Mouse (Mus musculus): ENCODE results near the gene Vsir.

The Vsir gene

DNA sequence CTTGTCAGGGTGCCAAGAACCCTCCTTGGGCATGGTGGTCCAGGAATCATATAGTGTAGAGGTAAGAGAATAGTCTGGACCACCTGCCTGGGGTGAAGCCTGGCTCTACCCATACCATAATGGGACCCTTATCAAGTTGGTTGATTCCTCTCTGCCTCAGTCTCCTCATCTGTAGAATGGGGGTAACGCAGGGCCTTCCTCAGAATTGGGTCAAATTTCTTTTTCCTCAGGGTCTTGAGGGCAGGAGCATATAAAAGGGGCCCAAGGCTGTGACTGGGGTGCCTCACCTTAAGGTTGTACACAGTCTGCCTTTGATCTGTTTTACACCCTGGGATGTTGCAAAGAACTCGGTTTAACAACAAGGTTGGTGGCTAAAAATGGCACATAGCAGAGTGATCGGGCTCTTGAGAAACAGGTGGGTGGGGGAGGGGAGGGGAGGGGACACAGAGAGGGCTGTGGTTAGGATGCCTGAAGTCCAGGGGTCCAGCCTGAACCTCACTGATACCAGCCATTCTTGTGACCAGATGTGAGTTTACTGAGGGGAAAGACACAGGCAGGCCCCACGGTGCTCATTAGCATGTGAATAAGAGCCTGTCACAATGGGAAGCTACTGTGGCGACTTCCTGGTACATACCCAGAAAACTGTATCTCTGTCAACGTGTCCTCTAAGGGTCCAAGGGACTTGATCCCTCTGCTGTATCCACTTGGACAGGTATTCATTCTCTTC is 43.7 kb downstream of the Vsir start:
- DNase-seq: no peak

DNA sequence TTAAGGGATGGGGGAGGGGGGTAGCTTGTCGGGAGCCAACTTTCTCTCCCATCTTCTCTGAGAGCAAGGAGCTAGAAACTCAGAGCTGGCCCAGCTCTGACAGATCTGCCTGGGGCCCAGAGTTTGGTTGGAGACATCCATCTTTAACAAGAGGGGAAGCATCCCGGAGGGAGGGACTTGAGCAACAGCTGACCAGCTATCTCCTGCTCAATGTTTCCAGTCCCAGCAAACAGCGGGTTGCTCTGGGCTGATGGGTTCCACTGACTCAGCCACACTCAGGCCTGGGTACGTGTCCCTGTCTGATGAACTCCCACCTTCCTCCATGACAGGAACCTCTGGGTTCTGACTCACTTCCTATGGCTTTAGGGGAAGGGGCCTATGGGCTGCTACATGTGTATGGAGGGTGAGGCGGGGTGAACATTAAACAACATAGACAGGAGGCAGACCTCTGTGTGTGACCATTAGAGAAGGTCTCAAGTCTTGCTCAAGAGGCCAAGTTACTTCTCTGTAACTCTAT is 44.3 kb downstream of the Vsir start:
- no peak for DNase-seq

DNA sequence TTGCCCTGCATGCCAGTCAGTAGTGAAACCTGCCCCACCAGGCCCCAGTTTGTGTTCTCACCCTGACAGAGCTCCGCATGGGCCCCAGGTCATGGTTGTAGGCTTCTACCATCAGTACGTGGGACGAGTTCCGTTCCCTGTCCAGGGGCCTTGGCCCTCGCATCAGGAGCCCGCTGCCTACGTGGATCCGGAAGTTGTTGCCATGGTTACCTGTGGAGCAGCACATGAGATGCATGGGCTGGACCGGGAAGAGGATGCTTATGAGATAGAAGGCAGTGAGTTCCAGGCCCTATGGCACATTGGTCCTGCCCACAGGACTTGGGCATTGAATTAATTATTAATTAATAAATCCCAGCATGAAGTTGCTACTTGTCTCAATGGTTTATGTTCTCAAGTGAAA is 45.0 kb downstream of the Vsir start:
- no peak for DNase-seq

DNA sequence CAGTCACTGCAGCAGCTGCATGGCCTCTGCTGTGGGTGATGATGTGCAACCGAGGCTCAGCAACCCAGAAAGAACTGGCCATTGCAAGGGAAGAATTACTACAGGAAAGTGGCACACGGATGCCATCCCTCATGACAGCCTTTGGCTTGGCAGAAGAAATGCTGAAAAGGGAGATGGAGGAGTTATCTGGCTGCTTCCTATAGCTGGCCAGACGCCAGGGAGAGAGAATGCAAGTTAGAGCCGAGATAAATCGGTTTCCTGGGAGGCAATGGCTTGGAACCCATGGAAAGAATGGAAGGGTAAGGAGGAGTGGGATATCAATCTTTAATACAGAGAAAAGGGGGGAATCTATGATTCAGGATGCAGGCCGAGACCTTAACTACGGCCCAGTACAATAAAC is 48.3 kb downstream of the Vsir start:
- no peak for DNase-seq

DNA sequence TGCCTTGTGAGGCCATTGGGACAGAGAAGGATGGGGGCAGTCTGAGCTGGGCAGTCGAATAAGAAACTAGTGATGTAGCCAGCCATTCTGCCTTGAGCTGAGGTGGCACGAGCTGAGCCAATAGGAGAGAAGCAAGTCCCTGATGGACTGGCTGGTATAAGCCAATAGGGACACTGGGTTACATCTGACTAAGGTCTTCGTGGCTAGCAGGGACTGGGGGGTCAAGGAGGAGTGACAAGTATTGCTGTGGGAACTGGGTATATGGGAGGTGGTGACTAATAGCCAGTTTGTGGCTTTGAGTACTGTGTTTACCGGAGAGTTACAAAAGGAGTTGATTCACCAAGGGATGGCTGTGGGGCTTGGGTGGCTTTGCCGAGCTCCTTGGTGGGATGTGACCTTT is 49.0 kb downstream of the Vsir start:
- DNase-seq: no peak

DNA sequence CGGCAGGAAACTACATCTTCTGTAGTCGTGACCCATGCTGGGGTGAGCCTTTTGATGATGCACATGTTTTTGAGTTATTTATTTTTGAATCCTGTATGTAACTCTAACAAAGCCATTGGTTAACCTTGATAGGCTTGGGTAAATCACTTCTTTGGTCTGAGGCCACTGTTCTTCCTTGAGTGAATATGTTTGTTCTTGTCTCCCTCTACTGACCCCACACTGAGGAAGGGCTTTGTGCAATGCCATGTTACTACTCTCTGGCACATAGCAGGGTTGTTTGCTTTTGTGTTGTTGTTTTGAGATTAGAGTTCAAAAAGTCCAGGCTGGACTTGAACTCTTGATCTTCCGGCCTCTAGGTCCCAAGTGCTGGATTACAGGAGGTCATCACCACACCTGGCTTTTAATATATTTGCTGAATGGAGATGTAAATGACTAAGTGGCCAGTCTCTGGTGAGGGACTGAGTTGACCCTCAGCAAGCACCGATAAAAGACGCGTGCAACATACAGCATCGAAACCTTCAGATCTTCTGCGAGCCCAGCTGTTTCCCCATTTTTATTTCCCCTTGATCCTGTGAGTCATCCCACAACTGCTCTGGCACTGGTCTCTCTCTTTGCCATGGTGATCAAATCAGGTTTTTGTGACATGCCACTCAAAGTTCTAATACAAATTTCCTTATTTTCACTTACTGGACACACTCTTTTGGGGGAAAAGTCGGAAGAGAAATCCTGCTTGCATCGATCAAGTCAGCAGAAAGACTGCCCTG is 51.6 kb downstream of the Vsir start:
- DNase-seq: peak; percentile 94

DNA sequence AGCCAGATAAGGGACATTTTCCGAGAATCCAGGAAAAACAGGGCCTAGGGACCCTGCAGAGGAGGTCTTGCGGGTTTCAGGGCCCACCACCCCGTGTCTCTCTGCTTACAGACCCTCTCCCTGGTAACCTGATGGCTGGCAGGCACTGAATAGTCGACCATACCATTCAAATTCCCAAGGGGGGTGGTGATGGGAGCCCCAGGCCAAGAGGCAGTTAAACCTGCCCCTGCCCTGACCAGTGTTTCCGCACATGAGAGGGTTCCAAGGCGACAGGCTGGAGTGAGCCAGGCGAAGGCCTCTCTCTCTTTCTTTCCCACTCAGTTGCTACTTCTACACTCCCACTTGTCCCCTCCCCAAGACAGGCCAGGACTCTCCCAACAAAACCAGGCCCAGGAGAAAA is 52.8 kb downstream of the Vsir start, which contains the start of gene Gm17455:
Gm17455 (plus strand) TSS at position 278 of the 400 bp plus-strand sequence.
- DNase-seq: no peak

GRCm38 (mm10) chr10:60400507-60401295 is 54.0 kb downstream of the Vsir start:
- no peak for DNase-seq

DNA sequence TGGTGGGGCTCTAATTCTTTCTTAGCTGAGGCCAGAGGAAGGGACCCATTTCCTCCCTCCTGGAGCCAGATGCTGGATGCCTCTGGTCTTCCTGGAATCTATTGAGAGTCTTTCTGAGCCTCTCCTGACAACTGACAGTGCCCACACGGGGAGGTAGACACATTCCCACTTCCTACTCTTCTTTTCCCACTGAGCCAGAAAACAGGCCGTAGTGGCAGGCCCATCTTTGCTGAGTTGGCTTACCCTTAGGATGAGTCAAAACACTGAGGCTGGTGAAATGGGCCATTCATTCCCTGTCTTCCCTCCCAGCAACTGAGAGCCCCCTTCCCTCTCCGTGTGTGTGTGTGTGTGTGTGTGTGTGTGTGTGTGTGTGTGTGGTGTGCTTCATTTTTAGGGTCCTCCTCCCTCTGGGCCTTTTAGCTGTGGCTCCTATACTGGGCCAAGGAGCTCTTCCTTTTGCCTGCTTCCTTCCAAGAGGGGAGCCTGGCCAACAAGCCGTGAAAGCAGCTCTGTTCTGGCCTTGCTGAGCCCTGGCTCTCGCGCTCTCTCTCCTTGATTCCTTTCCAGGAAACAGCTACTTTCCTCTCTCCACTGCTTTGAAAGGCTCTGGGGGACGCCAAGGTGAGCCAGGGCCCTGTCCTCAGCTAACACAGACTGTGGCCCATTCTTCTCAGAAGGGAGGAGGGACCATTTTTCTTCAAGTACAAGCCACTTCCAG is 59.0 kb downstream of the Vsir start:
- peak; percentile 94 for DNase-seq

- DNase-seq: peak; percentile 92
These were observed 61.2 kb downstream of the Vsir start for GRCm38 (mm10) chr10:60407831-60408230.

- no peak for DNase-seq
These were observed 65.1 kb downstream of the Vsir start for GRCm38 (mm10) chr10:60411794-60412193.

DNA sequence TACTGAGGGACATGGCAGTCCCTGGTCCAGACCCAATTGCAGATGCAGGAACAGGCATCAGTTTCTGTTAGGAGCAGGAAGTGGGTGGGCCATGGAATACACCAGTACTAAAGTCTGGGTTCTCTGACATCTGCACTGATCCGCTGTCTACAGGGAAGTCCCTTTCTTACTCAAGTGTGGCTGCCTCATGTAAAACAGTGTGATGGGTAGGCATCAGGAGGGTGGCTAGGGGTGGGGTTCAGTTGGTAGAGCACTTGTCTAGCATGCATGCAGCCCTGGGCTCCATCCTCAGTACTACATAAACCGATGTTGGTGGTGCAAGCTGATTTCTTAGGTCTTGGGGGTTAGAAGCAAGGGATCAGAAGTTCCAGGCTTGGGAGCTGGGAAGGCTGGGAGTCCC is 67.1 kb downstream of the Vsir start:
- no peak for DNase-seq

- DNase-seq: no peak
These were observed 70.4 kb downstream of the Vsir start for GRCm38 (mm10) chr10:60417041-60417440.

GRCm38 (mm10) chr10:60418137-60418536 is 71.5 kb downstream of the Vsir start:
- no peak for DNase-seq

GRCm38 (mm10) chr10:60419624-60420023 is 73.0 kb downstream of the Vsir start:
- DNase-seq: no peak
